Mouse (Mus musculus) adrenal gland, adult 18-20 months (tissue): ENCODE measurements around the gene P2ry10. TPM values are rescaled to one million over a fixed set of nuclear protein-coding genes. Genes with fewer than 3 reads are reported as not detected.
"Not testable (repeated sequence)": the region's sequence is repeated elsewhere in the genome, so short reads cannot be mapped to it uniquely, and the experiment has no call there.

Source experiments
- DNase-seq, 2 experiments: peaks; one replicate each; pipeline ENCODE4 v3.0.0; 2021 to 2022; ENCODE audit warnings: low spot score in 2 of 2
- long read RNA-seq, 2 experiments: library from polyadenylated mRNA; stranded (forward); transcript quantifications; one replicate each; pipeline ENCODE4 v2.0.0; 2021
- total RNA-seq, 2 experiments: library from RNA; stranded (reverse); gene quantifications; 1 replicate in 1 of 2; 2 replicates in 1 of 2; pipeline ENCODE4 v1.2.3; 2021

P2ry10 gene
- total RNA-seq: under 1 TPM in 1 of 2 experiments, not detected in 1; 0.58 TPM
- long read RNA-seq, experiment 1: 0 reads
- long read RNA-seq, experiment 2: 0 reads

- DNase-seq: no peak
Observed at GRCm38 (mm10) chrX:107088177-107088576, at the start of gene P2ry10. Gene P2ry10, plus strand, starts transcription at chrX:107088492.

DNA sequence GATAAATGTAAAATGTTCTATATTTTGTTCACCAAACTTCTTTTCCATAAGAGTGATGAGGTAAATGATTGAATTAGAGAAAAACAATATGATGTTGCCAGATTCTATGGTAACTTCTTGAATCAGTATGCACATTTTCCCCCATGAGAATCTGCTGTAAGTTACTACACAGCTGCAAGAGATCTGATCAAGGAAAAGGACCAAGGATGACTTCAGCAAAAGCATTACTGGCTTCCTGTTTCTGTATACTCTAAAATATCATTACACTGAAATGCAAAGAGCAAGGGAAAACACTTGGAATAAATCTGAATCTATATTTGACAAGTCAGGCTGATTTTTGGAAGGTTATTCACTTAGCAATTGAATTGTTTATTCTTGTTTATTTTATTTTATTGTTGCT is 49.1 kb upstream of the P2ry10 start:
- DNase-seq: no peak

- DNase-seq: no peak
Observed at GRCm38 (mm10) chrX:107039635-107040034, 48.7 kb upstream of the P2ry10 start.

- DNase-seq: no peak
Observed at GRCm38 (mm10) chrX:107042367-107042766, 45.9 kb upstream of the P2ry10 start.

- DNase-seq: not testable (repeated sequence)
Observed at GRCm38 (mm10) chrX:107083407-107083806, 4.9 kb upstream of the P2ry10 start.

DNA sequence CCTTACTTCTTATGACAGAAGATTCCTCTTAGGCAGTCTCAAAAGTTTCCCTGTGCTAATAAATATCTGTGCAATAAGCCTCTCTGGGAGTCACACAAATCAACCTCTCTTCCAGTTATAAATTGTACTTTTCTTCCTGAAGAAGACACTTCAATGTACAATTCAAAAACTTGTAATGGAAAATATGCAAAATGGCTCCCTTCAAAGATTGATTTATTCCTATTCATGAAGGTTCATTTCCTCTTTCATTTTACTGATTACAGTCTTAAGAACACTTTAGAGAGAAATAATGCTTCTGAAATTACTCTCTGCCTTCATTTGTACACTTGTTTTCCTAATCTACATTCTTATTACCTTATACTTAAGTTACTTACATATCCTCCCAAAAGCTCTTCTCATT is 4.0 kb upstream of the P2ry10 start:
- no peak for DNase-seq

DNA sequence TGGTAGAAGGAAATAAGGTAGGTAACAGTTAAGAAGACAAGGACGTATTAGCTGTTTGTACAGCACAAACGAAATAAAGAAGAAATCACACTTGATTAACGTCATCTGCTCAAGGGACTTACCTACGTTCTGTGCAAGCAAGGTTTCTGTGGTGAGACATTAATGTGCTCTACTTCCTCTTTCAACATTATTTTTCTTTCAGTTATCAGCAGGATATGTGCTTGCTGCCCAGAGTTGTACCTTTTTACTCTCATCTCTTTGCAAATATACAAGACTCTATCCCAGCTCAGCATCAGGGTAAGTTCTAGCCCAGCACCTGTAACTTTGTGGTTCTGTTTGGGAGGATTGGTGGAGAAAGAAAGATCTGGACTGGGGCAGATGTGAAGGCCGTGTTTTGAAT is 839 bp downstream of the P2ry10 start:
- no peak for DNase-seq

DNA sequence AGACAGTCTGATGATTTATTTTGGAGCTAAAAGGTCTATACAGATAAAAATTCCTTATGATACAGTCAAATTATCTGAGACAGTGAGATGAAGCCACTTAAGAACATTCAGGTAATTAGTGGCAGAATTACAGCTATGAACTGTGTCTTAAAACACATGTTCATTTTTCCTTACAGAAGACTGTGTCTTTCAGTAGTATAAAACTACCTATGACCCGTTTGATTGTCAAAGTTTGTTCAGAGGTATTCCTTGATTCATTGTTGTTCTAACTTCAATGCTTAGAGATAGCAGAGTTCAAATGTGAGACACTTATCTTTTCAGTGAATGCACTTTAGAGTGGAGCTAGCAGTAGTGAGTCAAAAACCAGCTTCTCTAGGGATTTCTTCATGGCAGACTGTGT is 1.6 kb downstream of the P2ry10 start:
- no peak for DNase-seq

GRCm38 (mm10) chrX:107095633-107096032 is 7.3 kb downstream of the P2ry10 start:
- DNase-seq: no peak

DNA sequence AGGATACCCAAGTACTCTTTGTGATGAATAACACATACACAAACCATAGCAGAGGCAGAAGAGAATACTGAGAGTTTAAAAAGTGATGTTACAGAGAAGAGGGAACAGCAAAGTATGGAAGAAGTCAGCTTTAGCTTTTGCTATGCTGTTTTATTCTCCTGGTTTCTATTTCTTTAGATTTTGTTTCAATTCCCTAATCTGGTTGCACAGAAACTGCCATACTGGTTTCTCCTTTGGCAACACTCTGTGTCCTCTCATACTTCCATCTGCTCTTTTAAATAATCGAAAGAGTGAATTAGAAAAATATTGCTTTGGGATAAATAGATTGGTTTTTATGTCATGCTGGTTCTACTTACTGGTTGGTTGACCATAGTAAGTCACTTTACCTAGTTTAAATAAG is 28.0 kb downstream of the P2ry10 start:
- no peak for DNase-seq

GRCm38 (mm10) chrX:107116987-107117386 is 28.7 kb downstream of the P2ry10 start:
- no peak for DNase-seq

DNA sequence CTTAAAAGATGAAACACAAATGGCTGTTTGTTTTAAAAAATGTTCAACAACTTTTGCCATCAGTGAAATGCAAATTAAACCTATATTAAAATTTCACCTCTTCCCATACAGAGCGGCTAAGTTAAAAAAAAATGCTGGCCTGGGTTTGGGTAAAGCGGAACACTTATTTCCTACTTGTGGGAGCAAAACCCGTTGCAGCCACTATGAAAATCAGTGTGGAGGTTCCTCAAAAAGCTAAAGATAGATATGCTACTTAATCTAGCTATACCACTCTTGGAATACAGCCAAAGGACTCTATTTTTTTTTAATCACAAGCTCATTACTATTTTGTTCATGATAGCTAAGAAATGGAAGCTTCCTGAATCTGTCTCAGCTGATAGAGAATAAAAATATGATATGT is 54.9 kb downstream of the P2ry10 start:
- DNase-seq: no peak

DNA sequence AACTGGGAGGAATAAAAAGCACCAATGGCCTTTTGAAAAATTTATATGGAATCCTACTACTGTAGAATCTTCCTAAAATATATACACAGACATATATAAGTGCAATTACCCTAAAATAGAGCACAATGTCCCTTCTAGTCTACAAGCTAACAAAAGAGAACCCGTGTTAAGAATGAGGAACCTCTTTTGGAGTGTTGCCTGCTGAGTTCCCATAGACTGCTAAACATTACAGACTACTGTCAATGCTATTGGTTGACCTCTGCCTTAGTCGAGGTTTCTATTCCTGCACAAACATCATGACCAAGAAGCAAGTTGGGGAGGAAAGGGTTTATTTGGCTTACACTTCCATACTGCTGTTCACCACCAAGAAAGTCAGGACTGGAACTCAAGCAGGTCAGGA is 55.6 kb downstream of the P2ry10 start:
- DNase-seq: no peak

- DNase-seq: no peak
Observed at GRCm38 (mm10) chrX:107148681-107149080, 60.4 kb downstream of the P2ry10 start, which contains the start of gene P2ry10b. Gene P2ry10b, plus strand, starts transcription at chrX:107148927.

DNA sequence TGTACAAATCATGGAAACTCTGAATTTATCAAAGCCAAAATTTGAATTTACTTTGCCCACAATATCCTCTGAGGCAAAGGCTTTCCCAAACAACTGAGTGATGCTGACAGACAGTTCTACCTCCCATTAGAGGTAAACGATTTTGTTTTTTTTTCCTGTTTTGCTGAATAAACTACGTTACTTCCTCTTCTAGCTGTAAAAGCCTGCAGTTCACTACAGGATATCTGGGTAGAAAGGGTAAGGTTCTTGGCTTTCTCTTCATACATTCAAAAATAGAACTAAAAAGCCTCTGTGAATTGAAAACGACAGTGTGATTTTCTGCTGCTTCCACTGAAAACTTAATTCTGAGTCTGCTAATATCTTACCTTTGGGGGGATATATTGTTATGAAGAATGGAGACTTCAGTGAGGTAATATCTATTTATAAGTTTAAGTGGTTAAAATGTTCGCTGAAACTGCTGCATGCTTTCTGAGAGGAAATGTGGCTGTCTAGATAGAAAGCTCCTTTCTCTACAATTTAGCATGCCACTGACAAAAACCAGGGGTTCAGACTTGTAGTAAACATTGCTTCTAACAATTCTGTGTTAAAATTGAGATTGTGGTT is 61.2 kb downstream of the P2ry10 start:
- DNase-seq: no peak

- DNase-seq: no peak
Observed at GRCm38 (mm10) chrX:107150027-107150426, 61.7 kb downstream of the P2ry10 start.

DNA sequence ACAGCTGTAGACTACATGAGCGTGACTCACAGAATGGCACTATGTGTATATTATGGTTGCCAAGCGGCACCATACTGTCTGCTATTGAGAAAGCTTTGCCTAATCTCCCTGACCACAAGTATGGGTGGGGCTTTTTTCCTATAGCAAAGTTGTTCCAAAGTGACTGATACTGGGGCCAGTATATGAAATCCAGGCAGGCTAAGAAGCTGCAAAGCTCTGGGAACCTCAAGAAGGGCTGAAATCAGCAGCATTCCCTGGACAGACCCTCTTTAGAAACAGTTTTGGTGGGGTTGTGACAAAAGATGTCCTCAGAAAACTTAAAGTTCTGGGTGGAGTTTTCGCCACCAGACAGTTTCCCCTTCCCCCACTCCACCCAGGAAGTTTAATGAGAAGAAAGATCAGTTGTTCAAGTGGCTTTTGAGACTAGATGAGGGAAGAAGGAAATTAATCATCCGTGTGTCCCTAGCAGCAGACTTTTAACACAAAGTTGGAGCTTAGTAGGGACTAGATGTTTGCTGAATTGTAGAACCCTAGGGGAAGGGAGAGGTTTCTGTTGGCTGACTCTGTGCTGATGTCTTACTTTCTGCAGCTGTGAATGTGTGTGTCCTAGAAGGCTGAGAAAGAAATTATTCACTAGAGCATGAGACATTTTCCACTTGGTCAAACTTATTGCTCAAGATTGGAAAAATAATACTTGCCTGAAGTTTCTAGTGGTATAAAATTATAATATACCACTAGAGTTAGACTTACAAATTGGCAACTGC is 62.6 kb downstream of the P2ry10 start:
- no peak for DNase-seq

Other genes starting within 250 kb of the P2ry10 start
- under 1 TPM; 0.17 to 0.54 TPM for gene Rtl3, start 247.8 kb upstream of the P2ry10 start, total RNA-seq
- 1 to 10 TPM in 1 of 2 experiments, under 1 TPM in 1; 0.96 to 1.0 TPM for gene Lpar4, start 167.9 kb upstream of the P2ry10 start, total RNA-seq
- under 1 TPM; 0.93 TPM for gene P2ry10b, start 60.4 kb downstream of the P2ry10 start, total RNA-seq
- gene Gpr174, start 167.4 kb downstream of the P2ry10 start, total RNA-seq: under 1 TPM in 1 of 2 experiments, not detected in 1; 0.38 TPM